Mouse (Mus musculus) spleen, adult 10 weeks (tissue): ENCODE results near the gene Ap1g1. TPM values are rescaled to one million over a fixed set of nuclear protein-coding genes. Genes with fewer than 3 reads are reported as not detected.

ENCODE experiments used
- polyA plus RNA-seq: library from polyadenylated mRNA; stranded (reverse); fragments of 350-450 nt; fragmentation: Illumina TruSeq; extraction: RNeasy Lipid Tissue Mini Kit (QIAGEN cat#74804); gene quantifications from one replicate; pipeline ENCODE4 v1.2.3, GENCODE M21; 2015; ENCODE audit warnings: low replicate concordance; ENCODE audit not compliant: insufficient read depth

Gene Ap1g1
- 115 TPM for polyA plus RNA-seq

GRCm38 (mm10) chr8:109778280-109778977 is at the start of gene Ap1g1:
Gene Ap1g1 (plus strand): TSS chr8:109778554.

DNA sequence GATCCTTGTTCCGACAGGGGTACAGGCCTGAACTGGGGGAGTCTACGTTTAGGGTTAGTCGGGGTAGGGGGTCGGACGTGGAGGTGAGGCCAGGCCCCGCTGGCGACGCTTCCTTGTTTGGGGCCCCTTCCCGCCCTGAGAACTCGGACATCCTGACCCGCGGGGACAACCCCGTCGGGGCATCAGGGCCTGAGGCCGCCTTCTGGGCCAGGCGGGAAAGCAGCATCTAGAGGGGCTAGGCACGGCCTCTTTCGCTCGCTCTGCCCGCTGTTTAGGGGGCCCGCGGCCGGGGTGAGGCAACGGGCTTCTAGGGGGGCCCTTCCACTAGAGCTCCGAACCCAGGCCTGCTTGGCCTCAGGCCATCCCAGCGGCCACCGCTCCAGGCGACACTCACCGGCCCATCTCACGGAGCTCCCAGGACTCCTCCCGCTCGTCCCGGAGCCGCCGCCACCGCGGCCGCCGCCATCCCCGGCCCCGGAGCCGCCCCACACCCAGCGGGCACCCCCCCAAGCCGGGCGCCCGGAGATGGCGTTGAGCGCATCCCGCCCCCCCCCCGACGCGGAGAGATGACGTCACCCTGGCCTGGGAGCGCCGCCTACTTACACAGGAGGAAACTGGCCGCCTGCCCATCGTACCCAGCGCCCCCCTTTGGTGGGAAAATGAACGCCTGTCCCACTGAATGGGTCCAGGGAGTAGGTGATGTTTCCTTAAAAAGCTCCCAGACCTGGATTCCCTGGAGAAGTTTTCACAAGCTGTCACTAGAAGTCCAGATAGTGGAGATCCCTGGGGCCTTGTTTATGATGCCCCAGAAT is 40.9 kb upstream of the Ap1g1 start, which contains the start of gene Atxn1l:
Atxn1l (minus strand) TSS at position 503 of the 812 bp plus-strand sequence.

DNA sequence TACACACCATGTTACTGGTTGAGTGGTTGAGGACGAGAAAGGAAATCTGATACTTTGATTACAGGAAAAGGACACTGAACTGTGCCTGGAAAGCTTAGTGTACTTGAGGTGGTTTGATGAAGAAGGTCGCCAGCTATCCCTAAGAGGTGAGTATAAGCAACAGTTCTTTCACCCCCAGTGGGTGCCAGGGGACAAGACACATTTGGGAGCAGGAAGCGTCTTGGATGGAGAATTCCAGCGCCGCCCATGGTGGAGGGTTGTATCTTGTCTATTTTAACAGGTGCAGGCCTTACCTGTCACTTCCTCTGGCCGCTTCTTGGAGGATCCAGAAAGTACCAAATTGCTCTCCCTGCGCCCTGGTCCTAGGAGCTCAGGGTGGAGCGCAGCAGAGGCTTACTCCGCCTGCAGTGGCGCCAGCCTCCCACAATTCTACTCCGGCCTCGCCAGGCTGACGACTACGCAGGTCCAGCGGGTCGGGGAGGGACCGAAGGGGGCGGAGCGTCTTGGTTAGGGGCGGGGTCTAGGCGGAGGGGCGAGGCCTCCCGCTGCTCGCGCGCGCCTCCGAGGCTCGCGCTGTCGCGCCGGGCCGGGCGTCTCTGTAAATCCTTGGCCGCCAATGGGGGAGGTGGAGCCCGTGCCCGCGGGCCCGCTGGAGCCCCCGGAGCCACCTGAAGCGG is 89.8 kb downstream of the Ap1g1 start, which contains the start of gene Phlpp2:
Phlpp2 (plus strand) TSS at position 540 of the 677 bp plus-strand sequence.

Other genes starting within 250 kb of the Ap1g1 start
- gene Dhx38, start 212.7 kb upstream of the Ap1g1 start, polyA plus RNA-seq, result 15.0 TPM
- gene Txnl4b, start 212.7 kb upstream of the Ap1g1 start, polyA plus RNA-seq, result 10.6 TPM
- gene Hp, start 199.4 kb upstream of the Ap1g1 start, polyA plus RNA-seq, result 9.4 TPM
- 10.8 TPM for gene Dhodh, start 169.9 kb upstream of the Ap1g1 start, polyA plus RNA-seq
- gene Pkd1l3, start 164.0 kb upstream of the Ap1g1 start, polyA plus RNA-seq, result 1.6 TPM
- gene Ist1, start 85.3 kb upstream of the Ap1g1 start, polyA plus RNA-seq, result 147 TPM
- gene Zfp821, start 73.0 kb upstream of the Ap1g1 start, polyA plus RNA-seq, result 10.2 TPM
- gene Atxn1l, start 40.8 kb upstream of the Ap1g1 start, polyA plus RNA-seq, result 21.4 TPM
- gene Phlpp2, start 90.0 kb downstream of the Ap1g1 start, polyA plus RNA-seq, result 11.9 TPM
- not detected for gene Marveld3, start 183.6 kb downstream of the Ap1g1 start, polyA plus RNA-seq
- not detected for gene Tat, start 211.9 kb downstream of the Ap1g1 start, polyA plus RNA-seq